Mouse (Mus musculus): ENCODE results near the gene Chchd4.

GRCm38 (mm10) chr6:91491004-91491403, 17.7 kb upstream of the Chchd4 start:
- no peak for TF ChIP-seq CTCF (IDR thresholded peaks at IDR 0.05; ENCODE audit: insufficient read depth, low read length)
- no peak for TF ChIP-seq POLR2A (IDR thresholded peaks at IDR 0.05; ENCODE audit: borderline replicate concordance, extremely low read depth, low read depth, low read length)

Data from lung, adult 2 months (tissue).